Mouse (Mus musculus) gastrocnemius, adult 2 months (tissue): ENCODE measurements around the gene Cops4. TPM values are rescaled to one million over a fixed set of nuclear protein-coding genes. Genes with fewer than 3 reads are reported as not detected.
A peak's percentile ranks its signal among the peaks of the same experiment; 100 is the strongest.

Experiments
- DNase-seq: peaks from one replicate; pipeline ENCODE4 v3.0.0; 2022
- H3K27ac ChIP-seq: fragments of 200-600 bp; 2 replicates; pipeline ENCODE4 v1.8.1; 2022; ENCODE audit warnings: mild to moderate bottlenecking
- H3K4me3 ChIP-seq: fragments of 200-600 bp; 2 replicates; pipeline ENCODE4 v1.8.1; 2022; ENCODE audit warnings: mild to moderate bottlenecking, moderate library complexity
- CTCF ChIP-seq: fragments of 200-600 bp; IDR thresholded peaks from 2 replicates; pipeline ENCODE4 v1.8.1; 2022; ENCODE audit warnings: antibody characterized with exemption, mild to moderate bottlenecking, moderate library complexity
- intact Hi-C: fragments of 180-260 bp; cut with DNase I; formaldehyde crosslinking; loops from one replicate; pipeline ENCODE4 v1.15.1; 2025
- total RNA-seq, 2 experiments: library from RNA; stranded (reverse); gene quantifications; 2 replicates each; pipeline ENCODE4 v1.2.3; 2021

Cops4 gene
- total RNA-seq, 2 experiments from 2014 or later, result 111 to 121 TPM

GRCm38 (mm10) chr5:100501267-100501666 is 16.8 kb upstream of the Cops4 start:
- DNase-seq, result no peak
- intact Hi-C loops, result loop anchor here (2.0 kb wide), 1 partner anchor 18 kb away; the partner anchor contains the start of gene Cops4
- Histone ChIP-seq H3K27ac (no peak overlapping the region), H3K4me3 (no peak overlapping the region)
- no peak for TF ChIP-seq CTCF

- intact Hi-C loops, result no loop called here
- Histone ChIP-seq H3K4me3 (no peak overlapping the region), H3K27ac (no peak overlapping the region)
- DNase-seq, result no peak
- no peak for TF ChIP-seq CTCF
These were observed 8.9 kb upstream of the Cops4 start for GRCm38 (mm10) chr5:100509247-100509646.

- no peak overlapping the region for H3K27ac ChIP-seq
- intact Hi-C loops, result no loop called here
- H3K4me3 ChIP-seq, result no peak overlapping the region
- no peak; the same call in 1 of the 2 replicates for TF ChIP-seq CTCF
- no peak for DNase-seq
These were observed 5.5 kb upstream of the Cops4 start for GRCm38 (mm10) chr5:100512576-100512975.

- intact Hi-C loops, result loop anchor here (2.0 kb wide), 2 partner anchors 18 to 102 kb away; partner anchors contain the start of genes Lin54 and Sec31a
- TF ChIP-seq CTCF, result no peak
- no peak for DNase-seq
- H3K27ac ChIP-seq, result peak overlapping the region; percentile 93
- H3K4me3 ChIP-seq, result peak overlapping the region; percentile 83
These were observed 910 bp downstream of the Cops4 start for GRCm38 (mm10) chr5:100519027-100519411.

GRCm38 (mm10) chr5:100520223-100520622 is 2.1 kb downstream of the Cops4 start:
- no peak for DNase-seq
- Histone ChIP-seq H3K4me3 (no peak overlapping the region; the same call in 1 of the 2 replicates), H3K27ac (no peak overlapping the region)
- no peak for TF ChIP-seq CTCF
- intact Hi-C loops, result no loop called here

GRCm38 (mm10) chr5:100523331-100523730 is 5.2 kb downstream of the Cops4 start:
- H3K27ac ChIP-seq, result no peak overlapping the region
- intact Hi-C loops, result no loop called here
- H3K4me3 ChIP-seq, result no peak overlapping the region
- DNase-seq, result no peak
- TF ChIP-seq CTCF, result no peak

- Histone ChIP-seq H3K4me3 (no peak overlapping the region), H3K27ac (no peak overlapping the region)
- intact Hi-C loops, result no loop called here
- no peak for TF ChIP-seq CTCF
- no peak for DNase-seq
These were observed 6.8 kb downstream of the Cops4 start for GRCm38 (mm10) chr5:100524921-100525320.

- Histone ChIP-seq H3K27ac (peak overlapping the region; percentile 84), H3K4me3 (peak overlapping the region; percentile 35; the same call in 1 of the 2 replicates)
- TF ChIP-seq CTCF, result no peak
- DNase-seq, result no peak
- intact Hi-C loops, result no loop called here
These were observed 7.5 kb downstream of the Cops4 start for GRCm38 (mm10) chr5:100525620-100526019.

- peak; percentile 27 for TF ChIP-seq CTCF
- peak overlapping the region; percentile 84 for H3K27ac ChIP-seq
- peak overlapping the region; percentile 35 for H3K4me3 ChIP-seq
- DNase-seq, result peak; percentile 30
- intact Hi-C loops, result no loop called here
These were observed 8.1 kb downstream of the Cops4 start for GRCm38 (mm10) chr5:100526164-100526563.

GRCm38 (mm10) chr5:100535826-100536225 is 17.7 kb downstream of the Cops4 start:
- intact Hi-C loops, result loop anchor here (5.0 kb wide), 1 partner anchor 164 kb away; no protein-coding TSS in a partner anchor
- Histone ChIP-seq H3K4me3 (no peak overlapping the region), H3K27ac (peak overlapping the region; percentile 82; the same call in 1 of the 2 replicates)
- DNase-seq, result no peak
- TF ChIP-seq CTCF, result no peak

- peak; percentile 80 for TF ChIP-seq CTCF
- DNase-seq, result no peak
- intact Hi-C loops, result loop anchor here (5.0 kb wide), 1 partner anchor 164 kb away; no protein-coding TSS in a partner anchor
- Histone ChIP-seq H3K4me3 (no peak overlapping the region; the same call in 1 of the 2 replicates), H3K27ac (peak overlapping the region; percentile 82)
These were observed 18.5 kb downstream of the Cops4 start for GRCm38 (mm10) chr5:100536638-100537037.

GRCm38 (mm10) chr5:100546294-100547080 is 28.4 kb downstream of the Cops4 start:
- TF ChIP-seq CTCF, result peak; percentile 41
- DNase-seq, result no peak
- no peak overlapping the region for H3K4me3 ChIP-seq
- no peak overlapping the region for H3K27ac ChIP-seq
- intact Hi-C loops, result loop anchor here (5.0 kb wide), 1 partner anchor 116 kb away; no protein-coding TSS in a partner anchor

- intact Hi-C loops, result loop anchor here (5.0 kb wide), 1 partner anchor 114 kb away; no protein-coding TSS in a partner anchor
These were observed 30.1 kb downstream of the Cops4 start for GRCm38 (mm10) chr5:100548236-100548635.

More at GRCm38 (mm10) chr5:100548236-100548635, 30.1 kb downstream of the Cops4 start:
- Histone ChIP-seq H3K4me3 (no peak overlapping the region), H3K27ac (no peak overlapping the region)
- no peak for DNase-seq
- no peak for TF ChIP-seq CTCF
